Mouse (Mus musculus) hindbrain, embryonic 11.5 days (tissue): ENCODE results near the gene H2-T3. TPM values are rescaled to one million over a fixed set of nuclear protein-coding genes. Genes with fewer than 3 reads are reported as not detected.

Source experiments
- polyA plus RNA-seq: library from polyadenylated mRNA; unstranded; fragments of >200 nt; fragmentation: Nextera tagmentation; extraction: Ambion mirVana; gene quantifications from 2 replicates; pipeline ENCODE4 v1.2.1, GENCODE M21; 2014

Gene H2-T3
- polyA plus RNA-seq, 1 experiment from 2014 or later, result not detected

Other genes with a start within 250 kb of the H2-T3 start
- gene Abcf1, start 220.5 kb downstream of the H2-T3 start, polyA plus RNA-seq, result 97.8 and 117 TPM in 2 replicates
- 28.0 and 29.8 TPM in 2 replicates for gene Gnl1, start 210.4 kb downstream of the H2-T3 start, polyA plus RNA-seq
- 39.6 and 45.2 TPM in 2 replicates for gene Prr3, start 210.1 kb downstream of the H2-T3 start, polyA plus RNA-seq
- gene H2-T24, start 169.7 kb downstream of the H2-T3 start, polyA plus RNA-seq, result 4.1 and 5.9 TPM in 2 replicates
- gene H2-T23, start 157.4 kb downstream of the H2-T3 start, polyA plus RNA-seq, result 3.0 and 4.0 TPM in 2 replicates
- gene H2-T22, start 147.5 kb downstream of the H2-T3 start, polyA plus RNA-seq, result 7.0 and 8.3 TPM in 2 replicates
- gene Gm6034, start 147.3 kb downstream of the H2-T3 start, polyA plus RNA-seq, result not detected in 2 replicates
- not detected in 2 replicates for gene Gm11127, start 131.9 kb downstream of the H2-T3 start, polyA plus RNA-seq
- not detected in 2 replicates for gene Gm19684, start 68.6 kb downstream of the H2-T3 start, polyA plus RNA-seq
- gene Gm7030, start 60.9 kb downstream of the H2-T3 start, polyA plus RNA-seq, result not detected in 2 replicates
- not detected in 2 replicates for gene Gm8909, start 21.8 kb downstream of the H2-T3 start, polyA plus RNA-seq
- 86.4 and 91.0 TPM in 2 replicates for gene Rpp21, start 67.8 kb upstream of the H2-T3 start, polyA plus RNA-seq
- gene Trim39, start 82.0 kb upstream of the H2-T3 start, polyA plus RNA-seq, result 19.5 and 22.3 TPM in 2 replicates
- gene H2-M10.2, start 96.2 kb upstream of the H2-T3 start, polyA plus RNA-seq, result not detected in 2 replicates
- gene H2-M10.1, start 135.9 kb upstream of the H2-T3 start, polyA plus RNA-seq, result not detected in 2 replicates
- gene H2-M10.3, start 178.1 kb upstream of the H2-T3 start, polyA plus RNA-seq, result not detected in 2 replicates